Mouse (Mus musculus) urinary bladder, postnatal 10 days (tissue): ENCODE results near the gene Il17ra.

ENCODE experiments used
- DNase-seq: peaks from one replicate; pipeline ENCODE4 v3.0.0; 2022; ENCODE audit warnings: low spot score

Gene Il17ra

GRCm38 (mm10) chr6:120463086-120463871, at the start of gene Il17ra:
Il17ra (plus strand) TSS chr6:120463247.
- no peak for DNase-seq

- no peak for DNase-seq
These were observed 24.9 kb upstream of the Il17ra start for GRCm38 (mm10) chr6:120438161-120438560.

- DNase-seq, result no peak
These were observed 20.8 kb upstream of the Il17ra start for GRCm38 (mm10) chr6:120442171-120442749.

GRCm38 (mm10) chr6:120443363-120444355, 19.4 kb upstream of the Il17ra start:
- no peak for DNase-seq

- DNase-seq, result no peak
These were observed 12.8 kb upstream of the Il17ra start for GRCm38 (mm10) chr6:120450208-120450607.

GRCm38 (mm10) chr6:120452384-120453102, 10.5 kb upstream of the Il17ra start:
- DNase-seq, result no peak

GRCm38 (mm10) chr6:120453103-120453445, 10.0 kb upstream of the Il17ra start:
- no peak for DNase-seq

- no peak for DNase-seq
These were observed 9.5 kb upstream of the Il17ra start for GRCm38 (mm10) chr6:120453556-120453955.

- no peak for DNase-seq
These were observed 8.4 kb upstream of the Il17ra start for GRCm38 (mm10) chr6:120454627-120455077.

GRCm38 (mm10) chr6:120457074-120457473, 6.0 kb upstream of the Il17ra start:
- no peak for DNase-seq

- no peak for DNase-seq
These were observed 5.3 kb upstream of the Il17ra start for GRCm38 (mm10) chr6:120457751-120458150.

- no peak for DNase-seq
These were observed 1.8 kb upstream of the Il17ra start for GRCm38 (mm10) chr6:120461217-120461616.

- no peak for DNase-seq
These were observed 796 bp upstream of the Il17ra start for GRCm38 (mm10) chr6:120462251-120462650.

- DNase-seq, result no peak
These were observed 837 bp downstream of the Il17ra start for GRCm38 (mm10) chr6:120463884-120464283.

- DNase-seq, result no peak
These were observed 1.4 kb downstream of the Il17ra start for GRCm38 (mm10) chr6:120464406-120464939.

- DNase-seq, result no peak
These were observed 2.3 kb downstream of the Il17ra start for GRCm38 (mm10) chr6:120465393-120465792.

- DNase-seq, result no peak
These were observed 3.7 kb downstream of the Il17ra start for GRCm38 (mm10) chr6:120466609-120467329.

- DNase-seq, result no peak
These were observed 5.2 kb downstream of the Il17ra start for GRCm38 (mm10) chr6:120468259-120468658.

GRCm38 (mm10) chr6:120469268-120469667, 6.2 kb downstream of the Il17ra start:
- no peak for DNase-seq

GRCm38 (mm10) chr6:120469770-120470169, 6.7 kb downstream of the Il17ra start:
- DNase-seq, result no peak

- no peak for DNase-seq
These were observed 7.6 kb downstream of the Il17ra start for GRCm38 (mm10) chr6:120470666-120471065.
